In genomic region chr15:85602021-85602420, GRCm38 (mm10) we compare ENCODE assay signal across 17 mouse cellular contexts. TPM values are rescaled to one million over a fixed set of nuclear protein-coding genes. Genes with fewer than 3 reads are reported as not detected.
"Had no signal": no experiment of that assay in that cellular context is flagged by ENCODE, and none has a peak within 500 bp of the region (broad histone marks: within the 10 kb centered on the region; RNA-seq: fewer than 3 reads in every experiment).

No protein-coding gene starts in this region.

- H3K36me3 ChIP-seq: neural tube, embryonic 15.5 days; stomach, embryonic 15.5 days had no signal

- H3K4me2 ChIP-seq: neural tube, embryonic 15.5 days; stomach, embryonic 15.5 days had no signal

- H3K9ac ChIP-seq: neural tube, embryonic 15.5 days; stomach, embryonic 15.5 days had no signal

- H3K27me3 ChIP-seq: neural tube, embryonic 15.5 days; stomach, embryonic 15.5 days had no signal

- DNase-seq: retina, postnatal 1 day; right cerebral cortex, adult 18-20 months; right cerebral cortex, postnatal 14 days; right cerebral cortex, postnatal 25 days; right cerebral cortex, postnatal 4 days; spleen, adult 18-20 months; thymus, adult 18-20 months; thymus, adult 2 months; thymus, postnatal 14 days; thymus, postnatal 25 days; thymus, postnatal 36 days; thymus, postnatal 4 days had no signal

- H3K27ac ChIP-seq: neural tube, embryonic 15.5 days; stomach, embryonic 15.5 days; stomach, postnatal 0 days had no signal

- H3K4me3 ChIP-seq: neural tube, embryonic 15.5 days; stomach, embryonic 15.5 days had no signal

- H3K9me3 ChIP-seq: neural tube, embryonic 15.5 days; stomach, embryonic 15.5 days had no signal

RNA-seq across cellular contexts. Expression of gene Wnt7b, which starts 19.7 kb away (rescaled TPM):
- total RNA-seq: neutrophil, adult 5-6 weeks had no signal
- polyA plus RNA-seq: small intestine, adult 2 months had no signal
